Mouse (Mus musculus): ENCODE results near the gene Map3k14. TPM values are rescaled to one million over a fixed set of nuclear protein-coding genes. Genes with fewer than 3 reads are reported as not detected.

Gene Map3k14
- total and polyA plus RNA-seq, 3 experiments: 3.0 to 3.7 (median 3.4) TPM

DNA sequence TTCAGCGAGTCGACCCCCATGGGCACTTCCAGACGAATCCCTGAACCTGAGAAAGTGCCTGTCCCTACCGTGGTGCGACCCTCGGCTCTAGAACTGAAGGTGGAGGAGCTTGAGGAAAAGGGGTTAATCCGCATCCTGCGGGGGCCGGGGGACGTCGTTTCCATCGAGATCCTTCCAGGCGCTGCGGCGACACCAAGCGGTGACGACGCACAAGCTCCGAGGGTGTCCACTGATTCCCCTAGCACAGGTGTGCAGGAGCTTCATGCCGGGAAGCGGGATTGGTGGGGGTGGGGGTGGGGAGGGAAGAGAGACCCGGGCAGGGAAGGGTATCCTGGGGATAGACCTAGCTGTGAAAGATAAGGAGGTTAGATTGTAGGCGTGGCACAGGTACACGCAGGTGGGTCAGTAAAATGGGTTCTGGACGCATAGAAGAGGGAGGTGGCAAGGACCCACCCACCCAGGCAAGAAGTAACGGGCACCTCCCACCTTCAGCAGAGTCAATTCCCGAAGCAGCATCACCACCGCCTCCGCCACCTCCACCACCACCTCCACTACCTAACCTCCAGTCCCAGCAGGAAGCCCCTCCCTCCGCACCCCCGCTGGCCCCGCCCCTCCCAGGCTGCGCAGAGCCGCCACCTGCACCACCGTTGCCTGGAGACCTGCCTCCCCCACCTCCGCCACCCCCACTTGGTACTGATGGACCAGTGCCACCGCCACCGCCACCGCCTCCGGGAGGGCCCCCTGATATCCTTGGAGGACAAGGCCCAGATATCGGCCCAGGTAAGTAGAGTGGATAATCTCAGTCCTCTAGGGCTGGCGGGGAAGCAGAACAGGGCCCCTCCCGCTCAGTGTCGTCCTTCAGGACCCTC is 74.1 kb downstream of the Map3k14 start:
- Histone ChIP-seq H3K79me2 (replicated peaks; ENCODE audit: control insufficient read depth, insufficient read depth, low read length) (no peaks in the 10 kb centered on the region), H3K27me3 (ENCODE audit: control insufficient read depth, insufficient read depth, low read length) (no peaks in the 10 kb centered on the region; the same call in 1 of the 2 replicates), H3K9ac (ENCODE audit: low read depth, low read length) (no peak overlapping the region), H3K36me3 (ENCODE audit: control insufficient read depth, insufficient read depth, low read length) (no peaks in the 10 kb centered on the region), H3K4me1 (ENCODE audit: control insufficient read depth, insufficient read depth, low read length) (no peaks in the 10 kb centered on the region), H3K4me3 (no peak overlapping the region), H3K27ac (no peak overlapping the region)
- intact Hi-C loops (cut with DNase I): no loop called here
- peak in 1 of 2 experiments; percentile 23 for DNase-seq
- TF ChIP-seq POLR2A (IDR thresholded peaks at IDR 0.05; ENCODE audit: insufficient read depth, low read depth, low read length) (no peak), CTCF (IDR thresholded peaks at IDR 0.05) (peak; percentile 49)
- 38% methylated on average over 39 of the region's 44 CpGs for WGBS

DNA sequence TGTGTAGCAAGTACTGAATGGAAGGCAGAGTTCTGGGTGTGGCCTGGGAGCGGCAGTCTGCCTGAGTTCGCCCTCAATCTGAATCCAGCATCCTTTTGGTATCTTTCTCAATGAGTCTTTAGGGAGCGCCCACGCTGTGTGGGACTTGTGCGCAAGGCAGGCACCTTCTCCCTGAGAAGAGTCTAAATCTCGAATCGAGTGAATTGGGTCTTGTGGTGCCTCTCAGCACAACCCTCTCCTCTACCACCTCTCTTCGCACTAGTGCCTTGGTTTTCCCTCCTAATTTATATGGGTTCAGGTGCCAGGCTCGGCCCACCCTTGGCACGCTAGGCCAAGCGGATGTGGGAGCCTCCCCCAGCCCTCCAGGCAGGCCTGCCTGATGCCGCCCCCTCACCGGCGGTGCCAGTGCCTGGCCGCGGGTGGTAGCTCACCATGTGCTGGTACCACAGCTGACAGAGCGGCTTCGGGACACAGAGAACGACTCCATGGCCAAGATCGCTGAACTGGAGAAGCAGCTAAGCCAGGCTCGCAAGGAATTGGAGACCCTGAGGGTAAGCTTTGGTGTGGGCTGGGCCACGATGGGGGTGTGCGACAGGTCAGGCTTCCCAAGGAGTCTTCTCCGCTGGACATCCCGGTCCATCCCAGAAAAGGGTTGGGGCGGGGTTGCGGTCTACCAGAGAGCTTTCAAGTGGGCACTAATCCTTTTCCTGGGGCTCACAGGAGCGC is 74.9 kb downstream of the Map3k14 start:
- Histone ChIP-seq H3K79me2 (replicated peaks; ENCODE audit: control insufficient read depth, insufficient read depth, low read length) (no peaks in the 10 kb centered on the region), H3K4me3 (no peak overlapping the region), H3K27me3 (ENCODE audit: control insufficient read depth, insufficient read depth, low read length) (no peaks in the 10 kb centered on the region; the same call in 1 of the 2 replicates), H3K4me1 (ENCODE audit: control insufficient read depth, insufficient read depth, low read length) (no peaks in the 10 kb centered on the region), H3K9ac (ENCODE audit: low read depth, low read length) (no peak overlapping the region), H3K36me3 (ENCODE audit: control insufficient read depth, insufficient read depth, low read length) (no peaks in the 10 kb centered on the region), H3K27ac (no peak overlapping the region)
- intact Hi-C loops (cut with DNase I): no loop called here
- no peak for TF ChIP-seq POLR2A (IDR thresholded peaks at IDR 0.05; ENCODE audit: insufficient read depth, low read depth, low read length)
- no peak for TF ChIP-seq CTCF (IDR thresholded peaks at IDR 0.05)
- TF ChIP-seq EP300 (IDR thresholded peaks at IDR 0.05; ENCODE audit: insufficient read depth, low read depth, low read length): no peak
- WGBS: 55% methylated on average over 28 of the region's 28 CpGs
- DNase-seq: peak in 1 of 2 experiments; percentile 18

DNA sequence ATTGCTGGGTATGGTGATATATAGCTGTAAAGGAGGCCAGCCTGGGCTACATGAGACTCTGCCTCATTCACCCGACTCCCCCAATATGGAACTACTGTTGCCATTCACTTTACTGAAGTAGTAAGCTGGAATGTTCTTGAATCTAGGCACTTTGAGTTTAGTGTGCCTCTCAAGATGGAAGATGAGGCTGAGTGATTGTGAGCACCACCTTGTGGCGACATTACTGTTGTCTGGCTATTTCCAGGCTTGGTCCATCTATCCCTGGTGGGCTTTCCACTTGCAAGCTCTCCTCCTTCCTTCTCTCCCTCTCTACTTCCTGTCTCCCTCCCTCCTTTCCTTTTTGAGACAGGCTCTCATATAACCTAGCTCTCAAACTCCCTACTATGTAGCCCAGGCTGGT is 82.4 kb downstream of the Map3k14 start:
- Histone ChIP-seq H3K27ac (no peak overlapping the region), H3K4me3 (no peak overlapping the region), H3K4me1 (ENCODE audit: control insufficient read depth, insufficient read depth, low read length) (no peaks in the 10 kb centered on the region), H3K79me2 (replicated peaks; ENCODE audit: control insufficient read depth, insufficient read depth, low read length) (no peaks in the 10 kb centered on the region), H3K36me3 (ENCODE audit: control insufficient read depth, insufficient read depth, low read length) (no peaks in the 10 kb centered on the region), H3K27me3 (ENCODE audit: control insufficient read depth, insufficient read depth, low read length) (no peaks in the 10 kb centered on the region), H3K9ac (ENCODE audit: low read depth, low read length) (no peak overlapping the region)
- WGBS: 40% methylated on average over 2 of the region's 2 CpGs
- intact Hi-C loops (cut with DNase I): loop anchor here (1.0 to 10.0 kb wide), 2 partner anchors 17 to 370 kb away; no protein-coding TSS in a partner anchor
- DNase-seq: peak; percentile 41 to 62
- TF ChIP-seq CTCF (IDR thresholded peaks at IDR 0.05): peak; percentile 81
- no peak for TF ChIP-seq EP300 (IDR thresholded peaks at IDR 0.05; ENCODE audit: insufficient read depth, low read depth, low read length)
- no peak for TF ChIP-seq POLR2A (IDR thresholded peaks at IDR 0.05; ENCODE audit: insufficient read depth, low read depth, low read length)

DNA sequence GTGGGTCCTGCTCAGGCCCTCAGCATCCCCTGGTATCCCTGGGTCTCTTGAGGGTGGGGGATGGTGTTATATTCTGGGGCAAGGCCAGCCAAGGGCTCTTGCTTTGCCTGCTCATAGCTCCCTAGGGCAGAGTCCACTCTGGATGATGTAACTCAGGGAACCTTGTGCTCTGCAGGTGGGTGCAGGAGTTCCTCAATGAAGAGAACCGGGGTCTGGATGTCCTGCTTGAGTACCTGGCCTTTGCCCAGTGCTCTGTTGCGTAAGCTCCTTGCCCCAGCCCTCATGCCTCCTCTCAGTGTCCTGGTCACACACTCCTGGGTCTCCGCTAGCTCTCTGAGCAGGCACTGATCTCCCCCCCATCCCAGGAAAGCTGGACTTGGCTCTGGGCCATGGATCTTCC is 85.4 kb downstream of the Map3k14 start:
- H3K27ac ChIP-seq: no peak overlapping the region
- intact Hi-C loops (cut with DNase I): loop anchor here (10.0 kb wide), 1 partner anchor 373 kb away; no protein-coding TSS in a partner anchor
- H3K4me1 ChIP-seq (ENCODE audit: control insufficient read depth, insufficient read depth, low read length): peaks cover 7% of the 10 kb centered on the region
- no peaks in the 10 kb centered on the region; the same call in 1 of the 2 replicates for H3K79me2 ChIP-seq (replicated peaks; ENCODE audit: control insufficient read depth, insufficient read depth, low read length)
- no peaks in the 10 kb centered on the region for H3K36me3 ChIP-seq (ENCODE audit: control insufficient read depth, insufficient read depth, low read length)
- WGBS: 85% methylated on average over 3 of the region's 3 CpGs
- DNase-seq: peak in 1 of 2 experiments; percentile 20
- TF ChIP-seq CTCF (IDR thresholded peaks at IDR 0.05) (no peak), POLR2A (IDR thresholded peaks at IDR 0.05; ENCODE audit: insufficient read depth, low read depth, low read length) (no peak), EP300 (IDR thresholded peaks at IDR 0.05; ENCODE audit: insufficient read depth, low read depth, low read length) (no peak)
- no peaks in the 10 kb centered on the region for H3K27me3 ChIP-seq (ENCODE audit: control insufficient read depth, insufficient read depth, low read length)
- H3K4me3 ChIP-seq: no peak overlapping the region
- H3K9ac ChIP-seq (ENCODE audit: low read depth, low read length): no peak overlapping the region

DNA sequence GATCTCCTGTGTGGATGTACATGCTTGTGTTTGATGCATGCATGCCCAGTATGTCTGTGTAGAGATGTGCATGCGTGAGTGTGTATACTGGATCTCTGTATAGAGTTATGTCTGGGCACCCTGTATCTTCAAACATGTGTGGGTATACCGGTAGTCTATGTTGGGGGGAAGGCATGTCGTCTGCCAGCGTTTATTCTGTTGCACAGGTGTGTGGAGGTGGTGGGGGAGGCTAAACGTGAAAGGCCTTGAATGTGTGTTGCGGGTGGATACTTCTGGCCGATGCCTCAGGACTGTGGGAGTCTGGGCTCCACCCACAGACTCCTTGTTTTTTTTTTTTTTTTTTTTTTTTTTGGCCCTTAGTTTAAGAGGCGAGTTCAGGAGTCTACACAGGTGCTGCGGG is 85.9 kb downstream of the Map3k14 start:
- no peak overlapping the region for H3K27ac ChIP-seq
- no peaks in the 10 kb centered on the region for H3K36me3 ChIP-seq (ENCODE audit: control insufficient read depth, insufficient read depth, low read length)
- H3K27me3 ChIP-seq (ENCODE audit: control insufficient read depth, insufficient read depth, low read length): no peaks in the 10 kb centered on the region
- DNase-seq: no peak
- 74% methylated on average over 9 of the region's 9 CpGs for WGBS
- TF ChIP-seq EP300 (IDR thresholded peaks at IDR 0.05; ENCODE audit: insufficient read depth, low read depth, low read length) (no peak), POLR2A (IDR thresholded peaks at IDR 0.05; ENCODE audit: insufficient read depth, low read depth, low read length) (no peak), CTCF (IDR thresholded peaks at IDR 0.05) (no peak)
- H3K4me3 ChIP-seq: no peak overlapping the region
- peaks cover 12% of the 10 kb centered on the region for H3K4me1 ChIP-seq (ENCODE audit: control insufficient read depth, insufficient read depth, low read length)
- no peak overlapping the region for H3K9ac ChIP-seq (ENCODE audit: low read depth, low read length)
- no peaks in the 10 kb centered on the region; the same call in 1 of the 2 replicates for H3K79me2 ChIP-seq (replicated peaks; ENCODE audit: control insufficient read depth, insufficient read depth, low read length)
- intact Hi-C loops (cut with DNase I): loop anchor here (10.0 kb wide), 1 partner anchor 373 kb away; no protein-coding TSS in a partner anchor
